21 mouse cellular contexts compared by ENCODE assay signal in genomic region chr6:9097345-9097744, GRCm38 (mm10).
DNase-seq lines count a peak whose midpoint lies in the region; ATAC-seq lines count a peak whose summit lies in the region.
"Had no signal": no experiment of that assay in that cellular context is flagged by ENCODE, and none has a peak within 500 bp of the region (broad histone marks: within the 10 kb centered on the region; RNA-seq: fewer than 3 reads in every experiment).

No protein-coding gene starts in this region.

- no peaks in the 10 kb centered on the region for H3K36me3 ChIP-seq in forebrain, embryonic 16.5 days (ENCODE audit: control insufficient read depth, insufficient read depth)
- no peaks in the 10 kb centered on the region for H3K36me3 ChIP-seq in forebrain, embryonic 11.5 days (ENCODE audit: control insufficient read depth, insufficient read depth, low read length)
- H3K36me3 ChIP-seq: embryonic facial prominence, embryonic 12.5 days; G1E; heart, embryonic 13.5 days; hindbrain, embryonic 15.5 days had no signal

- WGBS in forebrain, embryonic 16.5 days: 58% methylated on average over 2 of the region's 2 CpGs
- WGBS in forebrain, embryonic 11.5 days: 88% methylated on average over 2 of the region's 2 CpGs

- DNase-seq in adrenal gland, postnatal 10 days: peak; percentile 16
- DNase-seq in adrenal gland, adult 18-20 months (ENCODE audit: low spot score in 2 of 2): no peak
- DNase-seq in cerebellum, postnatal 25 days: peak; percentile 26 to 63
- DNase-seq in cerebellum, postnatal 4 days (ENCODE audit: low spot score in 2 of 2): no peak
- DNase-seq in forebrain, embryonic 11.5 days (ENCODE audit: low spot score): no peak
- DNase-seq in right cerebral cortex, postnatal 4 days: peak; percentile 7
- no peak for DNase-seq in right cerebral cortex, adult 2 months (ENCODE audit: low spot score in 2 of 2)
- DNase-seq: adrenal gland, postnatal 14 days; B cell, adult 2 months; cerebellum, adult 11 months; gastrocnemius, postnatal 36 days; heart, adult 11 months; heart, postnatal 36 days; kidney, adult 8-10 months had no signal

- no peaks in the 10 kb centered on the region for H3K27me3 ChIP-seq in forebrain, embryonic 16.5 days (replicated peaks; ENCODE audit: control insufficient read depth, insufficient read depth, low read length)
- no peaks in the 10 kb centered on the region for H3K27me3 ChIP-seq in forebrain, embryonic 11.5 days (ENCODE audit: control insufficient read depth, insufficient read depth, low read length)
- H3K27me3 ChIP-seq: embryonic facial prominence, embryonic 12.5 days; heart, embryonic 13.5 days; hindbrain, embryonic 15.5 days had no signal

- H3K27ac ChIP-seq in forebrain, embryonic 16.5 days (ENCODE audit: low read length): no peak overlapping the region
- H3K27ac ChIP-seq in forebrain, embryonic 11.5 days (ENCODE audit: low read depth, low read length): no peak overlapping the region
- H3K27ac ChIP-seq: embryonic facial prominence, embryonic 12.5 days; heart, embryonic 13.5 days; hindbrain, embryonic 15.5 days had no signal

- H3K4me1 ChIP-seq in forebrain, embryonic 16.5 days (replicated peaks; ENCODE audit: control insufficient read depth, insufficient read depth, low read length): no peaks in the 10 kb centered on the region
- no peaks in the 10 kb centered on the region for H3K4me1 ChIP-seq in forebrain, embryonic 11.5 days (replicated peaks; ENCODE audit: control insufficient read depth, insufficient read depth, low read length)
- H3K4me1 ChIP-seq: embryonic facial prominence, embryonic 12.5 days; heart, embryonic 13.5 days; hindbrain, embryonic 15.5 days had no signal

- H3K9ac ChIP-seq in forebrain, embryonic 16.5 days (replicated peaks; ENCODE audit: low read depth, low read length): no peak overlapping the region
- no peak overlapping the region for H3K9ac ChIP-seq in forebrain, embryonic 11.5 days (ENCODE audit: low read length)
- H3K9ac ChIP-seq: embryonic facial prominence, embryonic 12.5 days; heart, embryonic 13.5 days; hindbrain, embryonic 15.5 days had no signal

- H3K4me2 ChIP-seq in forebrain, embryonic 16.5 days (ENCODE audit: low read length): no peak overlapping the region
- no peak overlapping the region for H3K4me2 ChIP-seq in forebrain, embryonic 11.5 days (ENCODE audit: low read depth, low read length, severe bottlenecking)
- H3K4me2 ChIP-seq: embryonic facial prominence, embryonic 12.5 days; heart, embryonic 13.5 days; hindbrain, embryonic 15.5 days had no signal

- no peaks in the 10 kb centered on the region for H3K9me3 ChIP-seq in forebrain, embryonic 16.5 days (ENCODE audit: control insufficient read depth, low read length)
- no peaks in the 10 kb centered on the region for H3K9me3 ChIP-seq in forebrain, embryonic 11.5 days (ENCODE audit: control insufficient read depth, low read length)
- H3K9me3 ChIP-seq: embryonic facial prominence, embryonic 12.5 days; G1E; heart, embryonic 13.5 days; hindbrain, embryonic 15.5 days had no signal

- H3K4me3 ChIP-seq in forebrain, embryonic 16.5 days (replicated peaks; ENCODE audit: low read length): no peak overlapping the region
- no peak overlapping the region for H3K4me3 ChIP-seq in forebrain, embryonic 11.5 days (ENCODE audit: low read depth, low read length)
- H3K4me3 ChIP-seq: embryonic facial prominence, embryonic 12.5 days; heart, embryonic 13.5 days; hindbrain, embryonic 15.5 days had no signal

- 0 out of 2 replicates have a peak, but pooled peaks have one; percentile 67 for ATAC-seq in forebrain, embryonic 16.5 days
- ATAC-seq in forebrain, embryonic 11.5 days (replicated peaks; ENCODE audit: low FRiP score): no peak
- ATAC-seq: CD4-positive, CD25-positive, alpha-beta regulatory T cell, adult 4 months; intestine, postnatal 0 days had no signal

Comparison
In these comparisons a context has a peak if more than half of its experiments do, and no peak if none do; other contexts are left out.
1. DNase-seq: peak in adrenal gland, postnatal 10 days (single experiment), cerebellum, postnatal 25 days (2 of 2) and right cerebral cortex, postnatal 4 days (single experiment); none in adrenal gland, adult 18-20 months (0 of 2), cerebellum, postnatal 4 days (0 of 2), forebrain, embryonic 11.5 days (single experiment) and right cerebral cortex, adult 2 months (0 of 2).